Mouse (Mus musculus): ENCODE data around the gene Galnt6. TPM values are rescaled to one million over a fixed set of nuclear protein-coding genes. Genes with fewer than 3 reads are reported as not detected.

Gene Galnt6
- polyA plus RNA-seq, 1 experiment from 2014 or later, result 1.6 TPM

DNA sequence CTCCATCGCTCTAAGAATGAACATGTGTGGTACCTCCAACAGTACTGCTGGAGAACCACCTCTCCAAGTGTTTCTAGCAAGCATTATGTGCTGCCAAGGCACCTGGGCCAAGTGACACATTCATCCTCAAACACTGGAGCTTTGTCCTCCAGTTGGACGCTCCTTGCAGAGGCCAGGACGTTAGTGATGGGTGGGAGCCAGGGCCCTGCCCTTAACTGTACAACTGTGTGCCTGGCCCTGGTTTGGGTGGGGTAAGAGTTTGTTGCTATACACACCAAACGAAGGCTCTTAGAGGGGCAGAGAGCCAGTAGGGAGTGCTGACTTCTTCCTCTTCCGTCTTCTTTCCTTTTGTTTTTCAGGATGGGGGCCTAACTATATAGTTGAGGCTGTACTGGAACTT, 28.8 kb downstream of the Galnt6 start:
- DNase-seq (no peak), ATAC-seq (no peak)
- no peaks in the 10 kb centered on the region for H3K9me3 ChIP-seq (ENCODE audit: low read length)
- no peak overlapping the region for H3K4me2 ChIP-seq (ENCODE audit: low read depth, low read length)
- no peak overlapping the region for H3K27ac ChIP-seq (ENCODE audit: low read depth)
- no peaks in the 10 kb centered on the region for H3K36me3 ChIP-seq (replicated peaks; ENCODE audit: insufficient read depth, low read length)
- H3K4me1 ChIP-seq (ENCODE audit: insufficient read depth), result peaks cover 3% of the 10 kb centered on the region; the same call in 1 of the 2 replicates
- WGBS (ENCODE audit: insufficient replicate concordance), result 60% methylated on average over 5 of the region's 5 CpGs
- no peak for TF ChIP-seq CTCF (IDR thresholded peaks at IDR 0.05; ENCODE audit: low read depth)
- TF ChIP-seq EP300 (IDR thresholded peaks at IDR 0.05; ENCODE audit: low read depth), result no peak
- H3K4me3 ChIP-seq (ENCODE audit: low read depth, low read length), result no peak overlapping the region
- peaks cover 5% of the 10 kb centered on the region; the same call in 1 of the 2 replicates for H3K27me3 ChIP-seq (ENCODE audit: insufficient read depth, low read length)
- no peak overlapping the region for H3K9ac ChIP-seq (replicated peaks)

DNA sequence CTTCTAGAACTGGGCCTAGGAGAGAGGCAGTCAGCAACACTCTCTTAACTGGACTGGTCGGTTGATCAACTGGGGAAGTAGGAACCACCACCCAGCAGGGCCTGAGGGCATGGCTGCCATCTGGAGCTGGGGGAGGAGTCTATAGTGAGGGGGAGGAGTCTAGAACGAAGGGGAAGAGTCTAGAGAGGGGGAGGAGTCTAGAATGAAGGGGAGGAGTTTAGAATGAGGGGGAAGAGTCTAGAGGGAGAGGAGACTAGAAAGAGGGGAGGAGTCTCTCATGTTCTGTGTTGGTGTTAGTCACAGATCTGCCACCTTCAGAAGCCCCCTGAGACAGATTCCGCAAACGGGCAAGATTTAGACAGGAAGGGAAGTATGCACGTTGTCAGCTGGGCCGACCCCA, 29.8 kb downstream of the Galnt6 start:
- Histone ChIP-seq H3K4me2 (ENCODE audit: low read depth, low read length) (no peak overlapping the region), H3K9ac (replicated peaks) (no peak overlapping the region), H3K4me1 (ENCODE audit: insufficient read depth) (peaks cover 3% of the 10 kb centered on the region; the same call in 1 of the 2 replicates), H3K9me3 (ENCODE audit: low read length) (no peaks in the 10 kb centered on the region), H3K27me3 (ENCODE audit: insufficient read depth, low read length) (peaks cover 5% of the 10 kb centered on the region; the same call in 1 of the 2 replicates), H3K4me3 (ENCODE audit: low read depth, low read length) (no peak overlapping the region), H3K27ac (ENCODE audit: low read depth) (no peak overlapping the region), H3K36me3 (replicated peaks; ENCODE audit: insufficient read depth, low read length) (no peaks in the 10 kb centered on the region)
- peak; percentile 66 for ATAC-seq
- 44% methylated on average over 6 of the region's 6 CpGs for WGBS (ENCODE audit: insufficient replicate concordance)
- TF ChIP-seq CTCF (IDR thresholded peaks at IDR 0.05; ENCODE audit: low read depth) (no peak), EP300 (IDR thresholded peaks at IDR 0.05; ENCODE audit: low read depth) (no peak)
- peak; percentile 42 for DNase-seq

DNA sequence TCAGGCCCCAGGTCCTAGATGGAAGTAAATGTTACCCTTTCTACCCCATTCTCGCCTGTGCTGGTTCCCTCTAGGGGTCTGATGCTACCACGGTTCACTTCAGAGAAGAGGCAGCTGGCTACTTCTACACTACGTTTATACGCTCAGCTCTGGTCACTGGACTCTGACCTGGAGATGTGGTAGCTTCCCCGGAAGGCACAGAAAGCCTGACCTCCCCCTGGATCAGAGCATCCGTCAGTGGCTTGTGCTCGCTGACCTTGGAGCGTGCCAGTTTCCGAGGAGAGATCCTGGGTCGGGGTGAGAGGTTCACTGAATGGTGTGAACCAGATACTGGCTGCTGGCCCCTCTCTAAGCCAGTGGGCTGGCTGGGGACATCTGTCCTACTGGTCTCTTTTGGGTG, 31.1 kb downstream of the Galnt6 start:
- TF ChIP-seq EP300 (IDR thresholded peaks at IDR 0.05; ENCODE audit: low read depth), result no peak
- TF ChIP-seq CTCF (IDR thresholded peaks at IDR 0.05; ENCODE audit: low read depth), result no peak
- Histone ChIP-seq H3K9ac (replicated peaks) (no peak overlapping the region), H3K36me3 (replicated peaks; ENCODE audit: insufficient read depth, low read length) (no peaks in the 10 kb centered on the region), H3K4me1 (ENCODE audit: insufficient read depth) (peaks cover 3% of the 10 kb centered on the region; the same call in 1 of the 2 replicates), H3K4me2 (ENCODE audit: low read depth, low read length) (no peak overlapping the region), H3K27me3 (ENCODE audit: insufficient read depth, low read length) (no peaks in the 10 kb centered on the region), H3K9me3 (ENCODE audit: low read length) (no peaks in the 10 kb centered on the region), H3K27ac (ENCODE audit: low read depth) (no peak overlapping the region), H3K4me3 (ENCODE audit: low read depth, low read length) (no peak overlapping the region)
- ATAC-seq (no peak), DNase-seq (no peak)
- 65% methylated on average over 10 of the region's 10 CpGs for WGBS (ENCODE audit: insufficient replicate concordance)

DNA sequence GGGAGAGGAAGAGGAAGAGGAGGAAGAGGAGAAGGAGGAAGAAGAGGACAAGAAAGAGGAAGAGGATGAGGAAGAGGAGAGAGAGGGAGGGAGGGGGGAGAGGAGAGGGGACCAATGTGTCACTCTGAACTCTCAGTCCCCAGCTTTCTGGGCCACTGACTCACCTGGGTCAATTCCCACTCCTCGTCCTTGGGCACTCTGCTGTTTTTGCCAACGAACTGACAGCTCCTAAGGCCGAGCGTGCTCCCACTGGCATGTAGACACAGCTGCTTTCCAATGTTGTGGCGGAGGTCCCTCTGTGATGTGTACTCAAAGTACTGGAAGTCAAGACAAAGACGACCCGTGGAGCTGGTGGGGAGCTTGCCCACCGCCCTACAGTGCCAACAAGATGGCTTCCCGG, 34.8 kb downstream of the Galnt6 start:
- Histone ChIP-seq H3K4me2 (ENCODE audit: low read depth, low read length) (no peak overlapping the region), H3K4me1 (ENCODE audit: insufficient read depth) (no peaks in the 10 kb centered on the region), H3K27ac (ENCODE audit: low read depth) (no peak overlapping the region), H3K27me3 (ENCODE audit: insufficient read depth, low read length) (no peaks in the 10 kb centered on the region), H3K9me3 (ENCODE audit: low read length) (0 out of 2 replicates have a peak, but pooled peaks cover 4% of the 10 kb centered on the region), H3K36me3 (replicated peaks; ENCODE audit: insufficient read depth, low read length) (no peaks in the 10 kb centered on the region), H3K9ac (replicated peaks) (no peak overlapping the region), H3K4me3 (ENCODE audit: low read depth, low read length) (no peak overlapping the region)
- ATAC-seq (no peak), DNase-seq (no peak)
- 83% methylated on average over 9 of the region's 9 CpGs for WGBS (ENCODE audit: insufficient replicate concordance)
- TF ChIP-seq CTCF (IDR thresholded peaks at IDR 0.05; ENCODE audit: low read depth) (no peak), EP300 (IDR thresholded peaks at IDR 0.05; ENCODE audit: low read depth) (no peak)

DNA sequence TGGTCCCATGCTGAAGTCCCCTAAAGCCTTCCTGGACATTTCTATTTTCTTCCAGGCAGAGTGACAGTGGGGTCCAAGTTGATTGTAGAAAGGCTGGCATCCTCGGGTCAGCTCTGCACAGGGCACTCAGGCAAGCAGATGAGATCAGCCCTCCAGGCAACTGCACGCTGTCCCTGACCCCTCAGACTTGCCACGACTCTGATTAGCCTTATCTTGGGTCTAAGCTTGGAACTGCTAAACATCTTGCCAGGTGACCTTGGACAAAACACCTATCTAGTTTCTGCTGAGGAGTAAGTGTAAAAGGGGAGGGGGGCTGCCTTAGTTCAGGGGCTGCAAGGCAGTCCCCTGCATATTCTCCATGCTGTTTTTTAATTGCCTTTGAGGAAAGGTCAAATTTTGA, 37.2 kb downstream of the Galnt6 start:
- H3K27ac ChIP-seq (ENCODE audit: low read depth), result no peak overlapping the region
- H3K4me2 ChIP-seq (ENCODE audit: low read depth, low read length), result no peak overlapping the region
- no peak overlapping the region for H3K4me3 ChIP-seq (ENCODE audit: low read depth, low read length)
- 49% methylated on average over 3 of the region's 3 CpGs for WGBS (ENCODE audit: insufficient replicate concordance)
- DNase-seq (no peak), ATAC-seq (no peak)
- no peaks in the 10 kb centered on the region for H3K36me3 ChIP-seq (replicated peaks; ENCODE audit: insufficient read depth, low read length)
- H3K4me1 ChIP-seq (ENCODE audit: insufficient read depth), result peaks cover 8% of the 10 kb centered on the region
- H3K27me3 ChIP-seq (ENCODE audit: insufficient read depth, low read length), result no peaks in the 10 kb centered on the region
- TF ChIP-seq CTCF (IDR thresholded peaks at IDR 0.05; ENCODE audit: low read depth), result no peak
- 0 out of 2 replicates have a peak, but pooled peaks cover 4% of the 10 kb centered on the region for H3K9me3 ChIP-seq (ENCODE audit: low read length)
- H3K9ac ChIP-seq (replicated peaks), result no peak overlapping the region

DNA sequence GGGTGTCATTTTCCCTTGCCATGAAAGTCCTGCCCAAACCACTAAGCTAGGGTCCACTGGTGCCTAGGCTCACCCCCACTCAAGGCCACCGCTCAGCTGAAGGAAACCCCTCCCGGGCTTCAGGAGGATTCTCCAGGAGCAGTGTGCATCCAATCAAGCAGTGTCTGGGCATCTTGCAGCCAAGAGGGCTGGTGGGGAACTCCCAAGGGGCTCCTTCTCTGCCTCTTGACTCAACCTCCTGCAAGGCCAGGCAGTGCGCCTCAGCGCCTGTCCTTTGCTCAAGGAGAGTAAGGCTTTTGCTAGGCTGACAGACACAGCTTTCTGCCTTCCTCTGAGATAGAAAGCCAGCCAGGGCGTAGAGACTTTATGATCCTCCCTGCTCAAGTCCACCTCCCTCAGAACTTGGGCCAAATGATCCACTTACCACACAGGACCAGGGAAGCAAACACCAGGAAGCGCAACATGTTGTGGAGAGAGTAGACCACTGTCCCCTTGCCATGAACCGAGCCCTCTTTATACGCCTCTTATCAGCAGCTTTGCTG, 41.7 kb downstream of the Galnt6 start, which contains the start of gene Cela1:
Gene Cela1, minus strand, starts transcription at position 492 of the 542 bp plus-strand sequence.
- H3K4me3 ChIP-seq (ENCODE audit: low read depth, low read length), result peak within 1 kb of the TSS; percentile 36
- peak within 1 kb of the TSS; percentile 64 for H3K4me2 ChIP-seq (ENCODE audit: low read depth, low read length)
- WGBS (ENCODE audit: insufficient replicate concordance), result 61% methylated on average over 8 of the region's 8 CpGs
- H3K27ac ChIP-seq (ENCODE audit: low read depth), result peak within 1 kb of the TSS; percentile 52; the same call in 1 of the 2 replicates
- no peaks in the 10 kb centered on the region for H3K27me3 ChIP-seq (ENCODE audit: insufficient read depth, low read length)
- 0 out of 2 replicates have a peak, but pooled peaks cover 4% of the 10 kb centered on the region for H3K9me3 ChIP-seq (ENCODE audit: low read length)
- peaks cover 16% of the 10 kb centered on the region for H3K4me1 ChIP-seq (ENCODE audit: insufficient read depth)
- DNase-seq (no peak), ATAC-seq (no peak)
- H3K9ac ChIP-seq (replicated peaks), result peak within 1 kb of the TSS; percentile 47; the same call in 1 of the 2 replicates
- H3K36me3 ChIP-seq (replicated peaks; ENCODE audit: insufficient read depth, low read length), result no peaks in the 10 kb centered on the region
- TF ChIP-seq CTCF (IDR thresholded peaks at IDR 0.05; ENCODE audit: low read depth), result no peak
- TF ChIP-seq EP300 (IDR thresholded peaks at IDR 0.05; ENCODE audit: low read depth), result no peak

Data from liver, postnatal 0 days (tissue).